Mouse (Mus musculus): ENCODE results near the gene Stab1.

Gene Stab1

DNA sequence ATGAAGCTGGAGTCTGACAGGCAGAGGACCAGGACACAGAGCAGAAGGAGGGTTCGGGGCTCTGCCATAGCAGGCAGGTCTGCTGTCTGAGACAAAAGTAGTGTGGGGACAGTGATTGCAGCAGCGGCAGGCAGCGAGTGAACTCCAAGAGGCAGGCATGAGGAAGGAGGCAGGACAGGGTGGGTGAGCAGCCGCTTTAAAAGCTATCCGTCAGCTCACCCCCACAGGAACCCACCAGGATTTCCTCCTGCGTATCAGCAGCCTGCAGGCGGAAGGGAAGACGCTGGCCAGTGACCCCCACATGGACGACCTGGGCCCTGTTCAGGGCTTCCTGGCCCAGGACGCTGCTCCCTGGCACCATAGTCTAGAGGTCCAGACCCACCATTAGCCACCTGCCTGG is at the start of gene Stab1:
Gene Stab1, minus strand, starts transcription at position 217 of the 400 bp plus-strand sequence.
- 0 out of 2 replicates have a peak within 1 kb of the TSS, but pooled peaks have one; percentile 23 for H3K4me3 ChIP-seq (replicated peaks; ENCODE audit: low read length)
- H3K27me3 ChIP-seq (ENCODE audit: insufficient read depth, low read length): peaks cover 6% of the 10 kb centered on the region; the same call in 1 of the 2 replicates
- H3K36me3 ChIP-seq (ENCODE audit: insufficient read depth, low read length): peaks cover 35% of the 10 kb centered on the region
- no peaks in the 10 kb centered on the region for H3K9me3 ChIP-seq (ENCODE audit: low read length)
- H3K4me1 ChIP-seq (replicated peaks; ENCODE audit: low read depth, low read length): peaks cover 50% of the 10 kb centered on the region
- TF ChIP-seq CTCF (conservative IDR thresholded peaks at IDR 0.05; ENCODE audit: low read length) (no peak), POU5F1 (IDR thresholded peaks at IDR 0.05; ENCODE audit: borderline replicate concordance, low read length) (no peak), NANOG (IDR thresholded peaks at IDR 0.05; ENCODE audit: borderline replicate concordance, low read length) (no peak)

DNA sequence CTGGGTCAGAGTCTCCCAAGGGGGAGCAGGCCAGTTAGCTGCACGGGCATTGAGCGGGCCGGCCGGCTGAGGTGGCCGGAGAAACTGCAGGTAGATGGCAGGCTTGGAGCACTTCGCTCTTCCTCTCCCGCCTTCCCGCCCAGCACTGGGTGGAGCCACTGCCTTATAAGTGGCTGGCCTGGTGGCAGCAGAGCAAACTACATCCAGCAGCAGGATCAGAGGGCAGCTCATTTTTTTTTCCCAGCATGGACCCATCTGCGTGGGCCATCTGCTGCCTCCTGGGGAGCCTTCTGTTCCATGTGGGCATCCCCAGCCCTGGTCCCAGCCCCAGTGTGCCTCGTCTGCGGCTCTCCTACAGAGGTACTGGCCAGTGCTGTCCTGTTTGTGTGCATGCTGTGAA is 49.2 kb upstream of the Stab1 start, which contains the start of gene Sema3g:
Gene Sema3g, plus strand, starts transcription at position 195 of the 400 bp plus-strand sequence.
- TF ChIP-seq NANOG (IDR thresholded peaks at IDR 0.05; ENCODE audit: borderline replicate concordance, low read length): no peak
- TF ChIP-seq POU5F1 (IDR thresholded peaks at IDR 0.05; ENCODE audit: borderline replicate concordance, low read length): no peak
- no peak; the same call in 1 of the 2 replicates for TF ChIP-seq CTCF (conservative IDR thresholded peaks at IDR 0.05; ENCODE audit: low read length)
- peaks cover 24% of the 10 kb centered on the region for H3K4me1 ChIP-seq (replicated peaks; ENCODE audit: low read depth, low read length)
- H3K4me3 ChIP-seq (replicated peaks; ENCODE audit: low read length): no peak within 1 kb of the TSS
- peaks cover 50% of the 10 kb centered on the region for H3K27me3 ChIP-seq (ENCODE audit: insufficient read depth, low read length)
- no peaks in the 10 kb centered on the region for H3K9me3 ChIP-seq (ENCODE audit: low read length)
- no peaks in the 10 kb centered on the region for H3K36me3 ChIP-seq (ENCODE audit: insufficient read depth, low read length)

DNA sequence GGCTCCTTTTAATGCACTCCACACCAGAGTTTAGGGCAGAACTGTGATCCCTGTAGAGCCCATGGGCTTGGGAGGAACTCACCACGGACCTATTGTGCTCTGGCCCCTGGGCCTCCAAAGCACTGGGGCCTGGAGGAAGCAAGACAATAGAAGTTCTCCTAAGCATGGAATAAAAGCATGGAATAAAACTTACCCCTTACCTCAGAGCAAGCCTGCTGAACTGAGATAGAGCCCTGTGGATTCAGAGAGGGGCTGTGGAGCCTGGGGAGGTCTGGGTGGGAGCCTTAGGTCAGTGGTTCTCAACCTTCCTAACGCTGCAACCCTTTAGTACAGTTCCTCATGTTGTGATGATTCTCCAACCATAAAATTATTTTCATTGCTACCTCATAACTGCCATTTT is 48.4 kb upstream of the Stab1 start, which contains the start of gene Nisch:
Gene Nisch, minus strand, starts transcription at position 101 of the 400 bp plus-strand sequence.
- Histone ChIP-seq H3K36me3 (ENCODE audit: insufficient read depth, low read length) (no peaks in the 10 kb centered on the region), H3K27me3 (ENCODE audit: insufficient read depth, low read length) (peaks cover 43% of the 10 kb centered on the region), H3K4me3 (replicated peaks; ENCODE audit: low read length) (peak within 1 kb of the TSS; percentile 61), H3K4me1 (replicated peaks; ENCODE audit: low read depth, low read length) (peaks cover 24% of the 10 kb centered on the region), H3K9me3 (ENCODE audit: low read length) (no peaks in the 10 kb centered on the region)
- TF ChIP-seq POU5F1 (IDR thresholded peaks at IDR 0.05; ENCODE audit: borderline replicate concordance, low read length) (no peak), NANOG (IDR thresholded peaks at IDR 0.05; ENCODE audit: borderline replicate concordance, low read length) (no peak), CTCF (conservative IDR thresholded peaks at IDR 0.05; ENCODE audit: low read length) (no peak)

DNA sequence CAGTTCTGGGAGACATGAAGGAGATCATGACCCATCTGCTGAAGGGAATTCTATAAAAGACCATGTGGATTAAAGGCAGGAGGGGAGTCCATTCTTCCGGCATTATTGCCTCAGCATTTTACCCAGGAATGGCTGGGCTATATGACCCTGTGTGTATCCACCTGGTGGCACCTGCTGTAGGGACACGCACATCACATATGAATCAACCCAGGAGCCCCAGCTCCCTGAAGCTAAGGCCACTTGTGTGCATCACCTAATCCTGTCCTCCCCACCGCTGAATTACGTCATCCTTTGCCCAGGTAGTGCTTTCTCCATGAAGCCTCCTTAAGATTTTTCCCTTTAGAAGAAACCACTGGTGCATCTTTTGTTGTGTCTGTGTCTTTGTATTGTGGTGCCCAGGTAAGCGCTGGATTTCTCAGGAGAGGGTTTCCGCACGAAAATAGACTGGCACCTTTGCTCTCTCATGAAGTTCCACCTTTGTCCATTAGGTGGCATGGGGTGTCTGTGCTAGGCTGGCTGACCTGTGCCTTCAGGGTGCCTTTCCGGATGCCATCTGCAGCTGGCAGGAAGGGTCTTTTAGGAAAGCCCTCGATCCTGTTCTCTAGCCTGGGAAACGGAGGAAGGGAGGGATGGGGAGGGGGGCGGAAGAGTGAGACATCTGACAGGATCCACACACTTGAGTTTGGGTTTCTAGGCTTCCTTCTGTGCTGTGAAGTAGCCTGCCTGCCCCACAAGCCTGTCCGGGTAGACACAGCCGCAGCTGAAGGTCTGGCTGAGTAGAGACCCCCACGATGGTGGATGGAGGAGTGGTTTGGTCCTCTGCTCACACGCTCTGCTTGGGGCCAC is 46.9 kb upstream of the Stab1 start:
- TF ChIP-seq CTCF (conservative IDR thresholded peaks at IDR 0.05; ENCODE audit: low read length): peak; percentile 84
- TF ChIP-seq POU5F1 (IDR thresholded peaks at IDR 0.05; ENCODE audit: borderline replicate concordance, low read length): no peak
- TF ChIP-seq NANOG (IDR thresholded peaks at IDR 0.05; ENCODE audit: borderline replicate concordance, low read length): no peak

GRCm38 (mm10) chr14:31214684-31215083 is 46.2 kb upstream of the Stab1 start:
- TF ChIP-seq POU5F1 (IDR thresholded peaks at IDR 0.05; ENCODE audit: borderline replicate concordance, low read length) (no peak), NANOG (IDR thresholded peaks at IDR 0.05; ENCODE audit: borderline replicate concordance, low read length) (no peak), CTCF (conservative IDR thresholded peaks at IDR 0.05; ENCODE audit: low read length) (no peak)
- Histone ChIP-seq H3K4me1 (replicated peaks; ENCODE audit: low read depth, low read length) (peaks cover 21% of the 10 kb centered on the region), H3K27me3 (ENCODE audit: insufficient read depth, low read length) (peaks cover 29% of the 10 kb centered on the region), H3K36me3 (ENCODE audit: insufficient read depth, low read length) (no peaks in the 10 kb centered on the region), H3K9me3 (ENCODE audit: low read length) (no peaks in the 10 kb centered on the region), H3K4me3 (replicated peaks; ENCODE audit: low read length) (no peak overlapping the region)

More for the DNA sequence above, 46.9 kb upstream of the Stab1 start:
- peak overlapping the region; percentile 61 for H3K4me3 ChIP-seq (replicated peaks; ENCODE audit: low read length)
- peaks cover 21% of the 10 kb centered on the region for H3K4me1 ChIP-seq (replicated peaks; ENCODE audit: low read depth, low read length)
- H3K9me3 ChIP-seq (ENCODE audit: low read length): no peaks in the 10 kb centered on the region
- peaks cover 30% of the 10 kb centered on the region for H3K27me3 ChIP-seq (ENCODE audit: insufficient read depth, low read length)
- H3K36me3 ChIP-seq (ENCODE audit: insufficient read depth, low read length): no peaks in the 10 kb centered on the region

GRCm38 (mm10) chr14:31213868-31214267 is 45.4 kb upstream of the Stab1 start:
- Histone ChIP-seq H3K36me3 (ENCODE audit: insufficient read depth, low read length) (no peaks in the 10 kb centered on the region), H3K4me3 (replicated peaks; ENCODE audit: low read length) (no peak overlapping the region), H3K9me3 (ENCODE audit: low read length) (no peaks in the 10 kb centered on the region), H3K4me1 (replicated peaks; ENCODE audit: low read depth, low read length) (peaks cover 21% of the 10 kb centered on the region), H3K27me3 (ENCODE audit: insufficient read depth, low read length) (peaks cover 21% of the 10 kb centered on the region)
- TF ChIP-seq CTCF (conservative IDR thresholded peaks at IDR 0.05; ENCODE audit: low read length) (no peak), NANOG (IDR thresholded peaks at IDR 0.05; ENCODE audit: borderline replicate concordance, low read length) (no peak), POU5F1 (IDR thresholded peaks at IDR 0.05; ENCODE audit: borderline replicate concordance, low read length) (no peak)

GRCm38 (mm10) chr14:31212499-31212898 is 44.1 kb upstream of the Stab1 start:
- Histone ChIP-seq H3K27me3 (ENCODE audit: insufficient read depth, low read length) (peaks cover 14% of the 10 kb centered on the region), H3K36me3 (ENCODE audit: insufficient read depth, low read length) (no peaks in the 10 kb centered on the region), H3K9me3 (ENCODE audit: low read length) (no peaks in the 10 kb centered on the region), H3K4me3 (replicated peaks; ENCODE audit: low read length) (no peak overlapping the region), H3K4me1 (replicated peaks; ENCODE audit: low read depth, low read length) (peaks cover 19% of the 10 kb centered on the region)
- TF ChIP-seq CTCF (conservative IDR thresholded peaks at IDR 0.05; ENCODE audit: low read length): no peak
- no peak for TF ChIP-seq NANOG (IDR thresholded peaks at IDR 0.05; ENCODE audit: borderline replicate concordance, low read length)
- no peak for TF ChIP-seq POU5F1 (IDR thresholded peaks at IDR 0.05; ENCODE audit: borderline replicate concordance, low read length)

- Histone ChIP-seq H3K4me1 (replicated peaks; ENCODE audit: low read depth, low read length) (peaks cover 26% of the 10 kb centered on the region), H3K9me3 (ENCODE audit: low read length) (no peaks in the 10 kb centered on the region), H3K36me3 (ENCODE audit: insufficient read depth, low read length) (no peaks in the 10 kb centered on the region), H3K27me3 (ENCODE audit: insufficient read depth, low read length) (peaks cover 11% of the 10 kb centered on the region), H3K4me3 (replicated peaks; ENCODE audit: low read length) (no peak overlapping the region)
- TF ChIP-seq NANOG (IDR thresholded peaks at IDR 0.05; ENCODE audit: borderline replicate concordance, low read length): no peak
- no peak for TF ChIP-seq POU5F1 (IDR thresholded peaks at IDR 0.05; ENCODE audit: borderline replicate concordance, low read length)
- no peak for TF ChIP-seq CTCF (conservative IDR thresholded peaks at IDR 0.05; ENCODE audit: low read length)
Observed at GRCm38 (mm10) chr14:31211854-31212253, 43.4 kb upstream of the Stab1 start.

Measured in E14TG2a.4 (cell line).